Mouse (Mus musculus): ENCODE data around the gene Cnksr3. TPM values are rescaled to one million over a fixed set of nuclear protein-coding genes. Genes with fewer than 3 reads are reported as not detected.

Cnksr3 gene
- polyA plus RNA-seq, 2 experiments, result 12.3 to 15.3 TPM

GRCm38 (mm10) chr10:7204953-7205352 is 7.1 kb downstream of the Cnksr3 start:
- Histone ChIP-seq H3K4me2 (replicated peaks; ENCODE audit: low read depth, low read length, severe bottlenecking) (no peak overlapping the region), H3K9ac (ENCODE audit: low read depth, low read length, severe bottlenecking) (no peak overlapping the region), H3K9me3 (ENCODE audit: control insufficient read depth, low read length) (no peaks in the 10 kb centered on the region), H3K4me1 (ENCODE audit: control insufficient read depth, insufficient read depth, low read length) (peaks cover 8% of the 10 kb centered on the region), H3K36me3 (ENCODE audit: control insufficient read depth, insufficient read depth, low read length) (no peaks in the 10 kb centered on the region), H3K27ac (replicated peaks; ENCODE audit: low read depth, low read length) (no peak overlapping the region), H3K4me3 (replicated peaks; ENCODE audit: low read length) (no peak overlapping the region), H3K27me3 (ENCODE audit: control insufficient read depth, insufficient read depth, low read length) (no peaks in the 10 kb centered on the region)
- ATAC-seq (ENCODE audit: low FRiP score, low read depth), result no peak
- DNase-seq (ENCODE audit: low spot score), result no peak
- no peak for TF ChIP-seq POLR2A (IDR thresholded peaks at IDR 0.05; ENCODE audit: borderline replicate concordance, extremely low read depth, insufficient read depth, insufficient read length)
- 88% methylated on average over 3 of the region's 3 CpGs for WGBS

GRCm38 (mm10) chr10:7202576-7202975 is 9.5 kb downstream of the Cnksr3 start:
- DNase-seq (ENCODE audit: low spot score) (no peak), ATAC-seq (ENCODE audit: low FRiP score, low read depth) (no peak)
- Histone ChIP-seq H3K4me2 (replicated peaks; ENCODE audit: low read depth, low read length, severe bottlenecking) (no peak overlapping the region), H3K9me3 (ENCODE audit: control insufficient read depth, low read length) (no peaks in the 10 kb centered on the region), H3K4me1 (ENCODE audit: control insufficient read depth, insufficient read depth, low read length) (no peaks in the 10 kb centered on the region; the same call in 1 of the 2 replicates), H3K4me3 (replicated peaks; ENCODE audit: low read length) (no peak overlapping the region), H3K27ac (replicated peaks; ENCODE audit: low read depth, low read length) (no peak overlapping the region), H3K36me3 (ENCODE audit: control insufficient read depth, insufficient read depth, low read length) (no peaks in the 10 kb centered on the region), H3K9ac (ENCODE audit: low read depth, low read length, severe bottlenecking) (no peak overlapping the region), H3K27me3 (ENCODE audit: control insufficient read depth, insufficient read depth, low read length) (no peaks in the 10 kb centered on the region)
- no peak for TF ChIP-seq POLR2A (IDR thresholded peaks at IDR 0.05; ENCODE audit: borderline replicate concordance, extremely low read depth, insufficient read depth, insufficient read length)
- WGBS, result 86% methylated on average over 9 of the region's 9 CpGs

- Histone ChIP-seq H3K9ac (ENCODE audit: low read depth, low read length, severe bottlenecking) (no peak overlapping the region), H3K4me2 (replicated peaks; ENCODE audit: low read depth, low read length, severe bottlenecking) (no peak overlapping the region), H3K4me1 (ENCODE audit: control insufficient read depth, insufficient read depth, low read length) (0 out of 2 replicates have a peak, but pooled peaks cover 2% of the 10 kb centered on the region), H3K27ac (replicated peaks; ENCODE audit: low read depth, low read length) (no peak overlapping the region), H3K4me3 (replicated peaks; ENCODE audit: low read length) (no peak overlapping the region), H3K36me3 (ENCODE audit: control insufficient read depth, insufficient read depth, low read length) (no peaks in the 10 kb centered on the region), H3K27me3 (ENCODE audit: control insufficient read depth, insufficient read depth, low read length) (no peaks in the 10 kb centered on the region), H3K9me3 (ENCODE audit: control insufficient read depth, low read length) (no peaks in the 10 kb centered on the region)
- DNase-seq (ENCODE audit: low spot score) (no peak), ATAC-seq (ENCODE audit: low FRiP score, low read depth) (no peak)
- 89% methylated on average over 7 of the region's 7 CpGs for WGBS
- no peak for TF ChIP-seq POLR2A (IDR thresholded peaks at IDR 0.05; ENCODE audit: borderline replicate concordance, extremely low read depth, insufficient read depth, insufficient read length)
These were observed 11.4 kb downstream of the Cnksr3 start for GRCm38 (mm10) chr10:7200665-7201064.

GRCm38 (mm10) chr10:7198201-7198600 is 13.8 kb downstream of the Cnksr3 start:
- no peaks in the 10 kb centered on the region for H3K27me3 ChIP-seq (ENCODE audit: control insufficient read depth, insufficient read depth, low read length)
- DNase-seq (ENCODE audit: low spot score), result no peak
- H3K9me3 ChIP-seq (ENCODE audit: control insufficient read depth, low read length), result no peaks in the 10 kb centered on the region
- H3K9ac ChIP-seq (ENCODE audit: low read depth, low read length, severe bottlenecking), result no peak overlapping the region
- H3K27ac ChIP-seq (replicated peaks; ENCODE audit: low read depth, low read length), result no peak overlapping the region
- H3K4me2 ChIP-seq (replicated peaks; ENCODE audit: low read depth, low read length, severe bottlenecking), result no peak overlapping the region
- no peak overlapping the region for H3K4me3 ChIP-seq (replicated peaks; ENCODE audit: low read length)
- H3K4me1 ChIP-seq (ENCODE audit: control insufficient read depth, insufficient read depth, low read length), result 0 out of 2 replicates have a peak, but pooled peaks cover 2% of the 10 kb centered on the region
- TF ChIP-seq POLR2A (IDR thresholded peaks at IDR 0.05; ENCODE audit: borderline replicate concordance, extremely low read depth, insufficient read depth, insufficient read length), result no peak
- no peaks in the 10 kb centered on the region for H3K36me3 ChIP-seq (ENCODE audit: control insufficient read depth, insufficient read depth, low read length)
- ATAC-seq (ENCODE audit: low FRiP score, low read depth), result no peak

GRCm38 (mm10) chr10:7197733-7198132 is 14.3 kb downstream of the Cnksr3 start:
- H3K27ac ChIP-seq (replicated peaks; ENCODE audit: low read depth, low read length), result no peak overlapping the region
- DNase-seq (ENCODE audit: low spot score) (no peak), ATAC-seq (ENCODE audit: low FRiP score, low read depth) (no peak)
- H3K9me3 ChIP-seq (ENCODE audit: control insufficient read depth, low read length), result no peaks in the 10 kb centered on the region
- H3K4me3 ChIP-seq (replicated peaks; ENCODE audit: low read length), result no peak overlapping the region
- H3K4me1 ChIP-seq (ENCODE audit: control insufficient read depth, insufficient read depth, low read length), result 0 out of 2 replicates have a peak, but pooled peaks cover 2% of the 10 kb centered on the region
- H3K4me2 ChIP-seq (replicated peaks; ENCODE audit: low read depth, low read length, severe bottlenecking), result no peak overlapping the region
- no peaks in the 10 kb centered on the region for H3K27me3 ChIP-seq (ENCODE audit: control insufficient read depth, insufficient read depth, low read length)
- H3K9ac ChIP-seq (ENCODE audit: low read depth, low read length, severe bottlenecking), result no peak overlapping the region
- no peaks in the 10 kb centered on the region for H3K36me3 ChIP-seq (ENCODE audit: control insufficient read depth, insufficient read depth, low read length)
- 82% methylated on average over 6 of the region's 6 CpGs for WGBS
- TF ChIP-seq POLR2A (IDR thresholded peaks at IDR 0.05; ENCODE audit: borderline replicate concordance, extremely low read depth, insufficient read depth, insufficient read length), result no peak

All from limb, embryonic 14.5 days (tissue).